Mouse (Mus musculus) neural tube, embryonic 14.5 days (tissue): ENCODE data around the gene Tbc1d5. TPM values are rescaled to one million over a fixed set of nuclear protein-coding genes. Genes with fewer than 3 reads are reported as not detected.

Experiments
- ATAC-seq: fragments of 200-750 bp; cut with Nextera tagmentation; 2 replicates; pipeline ENCODE4 v1.8.0; 2017; ENCODE audit warnings: low read depth, mild to moderate bottlenecking, moderate TSS enrichment, moderate library complexity
- H3K27ac ChIP-seq: fragments of 300-500 bp; sonication (generic); 2 replicates; pipeline ENCODE4 v1.5.1; 2014; ENCODE audit warnings: low read depth, mild to moderate bottlenecking, control low read depth, low read length, moderate library complexity, mixed read lengths
- H3K27me3 ChIP-seq: fragments of 300-500 bp; sonication (generic); 2 replicates; pipeline ENCODE4 v1.6.1; 2014; ENCODE audit warnings: low read length; ENCODE audit not compliant: control insufficient read depth, insufficient read depth
- H3K36me3 ChIP-seq: fragments of 300-500 bp; sonication (generic); 2 replicates; pipeline ENCODE4 v1.6.1; 2014; ENCODE audit warnings: low read length, mixed read lengths; ENCODE audit not compliant: control insufficient read depth, insufficient read depth
- H3K4me1 ChIP-seq: fragments of 300-500 bp; sonication (generic); 2 replicates; pipeline ENCODE4 v1.6.1; 2014; ENCODE audit warnings: low read length; ENCODE audit not compliant: control insufficient read depth, insufficient read depth
- H3K4me2 ChIP-seq: fragments of 300-500 bp; sonication (generic); 2 replicates; pipeline ENCODE4 v1.6.1; 2014; ENCODE audit warnings: mild to moderate bottlenecking, low read depth, low read length, control low read depth
- H3K4me3 ChIP-seq: fragments of 300-500 bp; sonication (generic); 2 replicates; pipeline ENCODE4 v1.5.1; 2014; ENCODE audit warnings: low read depth, low read length, control low read depth, mixed read lengths
- H3K9ac ChIP-seq: fragments of 300-500 bp; sonication (generic); replicated peaks from 2 replicates; pipeline ENCODE4 v1.6.1; 2014; ENCODE audit warnings: low read depth, mild to moderate bottlenecking, control low read depth, low read length, mixed read lengths
- H3K9me3 ChIP-seq: fragments of 300-500 bp; sonication (generic); 2 replicates; pipeline ENCODE4 v1.6.1; 2016; ENCODE audit warnings: low read length; ENCODE audit not compliant: control insufficient read depth
- WGBS: fragments of 180-500 bp; shearing (Covaris S2); extraction: QIAGEN DNeasy Blood & Tissue Kit; methylation state at CpG from one replicate; pipeline ENCODE4 v1.1.7; 2014; 5-methylcytosine and 5-hydroxymethylcytosine counted together
- polyA plus RNA-seq: library from polyadenylated mRNA; unstranded; fragments of >200 nt; fragmentation: Nextera tagmentation; extraction: Ambion mirVana; gene quantifications from 2 replicates; pipeline ENCODE4 v1.2.1, GENCODE M21; 2014

Tbc1d5 gene
- polyA plus RNA-seq, 1 experiment from 2014 or later = 10.1 TPM

- H3K9me3 ChIP-seq = no peaks in the 10 kb centered on the region
- ATAC-seq = no peak
- no peak overlapping the region for H3K9ac ChIP-seq
Observed at GRCm38 (mm10) chr17:51013908-51014307, 165.2 kb downstream of the Tbc1d5 start.

GRCm38 (mm10) chr17:51003179-51003578 lies 176.0 kb downstream of the Tbc1d5 start:
- H3K27ac ChIP-seq = no peak overlapping the region
- H3K9ac ChIP-seq = no peak overlapping the region
- H3K4me3 ChIP-seq = no peak overlapping the region
- no peaks in the 10 kb centered on the region for H3K4me1 ChIP-seq
- ATAC-seq = no peak
- H3K9me3 ChIP-seq = no peaks in the 10 kb centered on the region
- no peaks in the 10 kb centered on the region for H3K36me3 ChIP-seq
- H3K27me3 ChIP-seq = no peaks in the 10 kb centered on the region
- H3K4me2 ChIP-seq = no peak overlapping the region

More at GRCm38 (mm10) chr17:51013908-51014307, 165.2 kb downstream of the Tbc1d5 start:
- Histone ChIP-seq H3K27ac (no peak overlapping the region), H3K4me1 (no peaks in the 10 kb centered on the region), H3K27me3 (no peaks in the 10 kb centered on the region), H3K4me3 (no peak overlapping the region), H3K36me3 (no peaks in the 10 kb centered on the region), H3K4me2 (no peak overlapping the region)

GRCm38 (mm10) chr17:50998216-50998615 lies 180.9 kb downstream of the Tbc1d5 start:
- Histone ChIP-seq H3K4me1 (no peaks in the 10 kb centered on the region), H3K9ac (no peak overlapping the region), H3K4me2 (no peak overlapping the region), H3K4me3 (no peak overlapping the region), H3K27me3 (no peaks in the 10 kb centered on the region), H3K9me3 (no peaks in the 10 kb centered on the region), H3K27ac (no peak overlapping the region), H3K36me3 (no peaks in the 10 kb centered on the region)
- ATAC-seq = no peak
- 73% methylated on average over 1 of the region's 1 CpGs for WGBS

- Histone ChIP-seq H3K4me2 (no peak overlapping the region), H3K9ac (no peak overlapping the region), H3K4me1 (no peaks in the 10 kb centered on the region), H3K4me3 (no peak overlapping the region), H3K9me3 (no peaks in the 10 kb centered on the region), H3K36me3 (no peaks in the 10 kb centered on the region), H3K27ac (no peak overlapping the region), H3K27me3 (no peaks in the 10 kb centered on the region)
- ATAC-seq = no peak
- WGBS = 87% methylated on average over 3 of the region's 3 CpGs
Observed at GRCm38 (mm10) chr17:50993294-50993993, 185.7 kb downstream of the Tbc1d5 start.

GRCm38 (mm10) chr17:50990770-50991405 lies 188.3 kb downstream of the Tbc1d5 start:
- no peak overlapping the region for H3K9ac ChIP-seq

GRCm38 (mm10) chr17:50987935-50988334 lies 191.2 kb downstream of the Tbc1d5 start:
- no peaks in the 10 kb centered on the region for H3K27me3 ChIP-seq
- H3K9me3 ChIP-seq = no peaks in the 10 kb centered on the region
- no peak overlapping the region for H3K9ac ChIP-seq
- no peaks in the 10 kb centered on the region for H3K4me1 ChIP-seq
- ATAC-seq = no peak
- WGBS = 75% methylated on average over 3 of the region's 3 CpGs
- H3K27ac ChIP-seq = no peak overlapping the region
- H3K4me2 ChIP-seq = no peak overlapping the region
- no peaks in the 10 kb centered on the region for H3K36me3 ChIP-seq
- H3K4me3 ChIP-seq = no peak overlapping the region

More at GRCm38 (mm10) chr17:50990770-50991405, 188.3 kb downstream of the Tbc1d5 start:
- Histone ChIP-seq H3K4me2 (no peak overlapping the region), H3K27me3 (no peaks in the 10 kb centered on the region), H3K36me3 (no peaks in the 10 kb centered on the region), H3K4me3 (no peak overlapping the region), H3K27ac (no peak overlapping the region), H3K4me1 (no peaks in the 10 kb centered on the region), H3K9me3 (no peaks in the 10 kb centered on the region)
- WGBS = 98% methylated on average over 2 of the region's 2 CpGs
- ATAC-seq = no peak

- no peak for ATAC-seq
- Histone ChIP-seq H3K36me3 (no peaks in the 10 kb centered on the region), H3K4me3 (no peak overlapping the region)
Observed at GRCm38 (mm10) chr17:50981933-50982332, 197.2 kb downstream of the Tbc1d5 start.

GRCm38 (mm10) chr17:50972142-50972541 lies 207.0 kb downstream of the Tbc1d5 start:
- Histone ChIP-seq H3K4me2 (no peak overlapping the region), H3K27me3 (no peaks in the 10 kb centered on the region), H3K4me3 (no peak overlapping the region), H3K36me3 (no peaks in the 10 kb centered on the region), H3K9me3 (no peaks in the 10 kb centered on the region), H3K9ac (no peak overlapping the region), H3K4me1 (no peaks in the 10 kb centered on the region), H3K27ac (no peak overlapping the region)
- 33% methylated on average over 1 of the region's 1 CpGs for WGBS
- ATAC-seq = no peak

More at GRCm38 (mm10) chr17:50981933-50982332, 197.2 kb downstream of the Tbc1d5 start:
- WGBS = 81% methylated on average over 5 of the region's 5 CpGs
- no peak overlapping the region for H3K27ac ChIP-seq
- no peaks in the 10 kb centered on the region for H3K4me1 ChIP-seq
- H3K27me3 ChIP-seq = no peaks in the 10 kb centered on the region
- H3K9ac ChIP-seq = no peak overlapping the region
- no peak overlapping the region for H3K4me2 ChIP-seq
- H3K9me3 ChIP-seq = no peaks in the 10 kb centered on the region

- Histone ChIP-seq H3K27ac (no peak overlapping the region), H3K4me3 (no peak overlapping the region)
- no peak for ATAC-seq
Observed at GRCm38 (mm10) chr17:50966147-50966546, 213.0 kb downstream of the Tbc1d5 start.

More at GRCm38 (mm10) chr17:50966147-50966546, 213.0 kb downstream of the Tbc1d5 start:
- Histone ChIP-seq H3K4me1 (no peaks in the 10 kb centered on the region), H3K9ac (no peak overlapping the region), H3K9me3 (no peaks in the 10 kb centered on the region), H3K36me3 (no peaks in the 10 kb centered on the region), H3K4me2 (no peak overlapping the region), H3K27me3 (no peaks in the 10 kb centered on the region)
- 89% methylated on average over 1 of the region's 1 CpGs for WGBS
